Mouse (Mus musculus): Measurements from ENCODE around the gene BC005624. TPM values are rescaled to one million over a fixed set of nuclear protein-coding genes. Genes with fewer than 3 reads are reported as not detected.

BC005624 gene
- polyA plus RNA-seq (2012) = 17.9 and 30.6 TPM in 2 replicates

DNA sequence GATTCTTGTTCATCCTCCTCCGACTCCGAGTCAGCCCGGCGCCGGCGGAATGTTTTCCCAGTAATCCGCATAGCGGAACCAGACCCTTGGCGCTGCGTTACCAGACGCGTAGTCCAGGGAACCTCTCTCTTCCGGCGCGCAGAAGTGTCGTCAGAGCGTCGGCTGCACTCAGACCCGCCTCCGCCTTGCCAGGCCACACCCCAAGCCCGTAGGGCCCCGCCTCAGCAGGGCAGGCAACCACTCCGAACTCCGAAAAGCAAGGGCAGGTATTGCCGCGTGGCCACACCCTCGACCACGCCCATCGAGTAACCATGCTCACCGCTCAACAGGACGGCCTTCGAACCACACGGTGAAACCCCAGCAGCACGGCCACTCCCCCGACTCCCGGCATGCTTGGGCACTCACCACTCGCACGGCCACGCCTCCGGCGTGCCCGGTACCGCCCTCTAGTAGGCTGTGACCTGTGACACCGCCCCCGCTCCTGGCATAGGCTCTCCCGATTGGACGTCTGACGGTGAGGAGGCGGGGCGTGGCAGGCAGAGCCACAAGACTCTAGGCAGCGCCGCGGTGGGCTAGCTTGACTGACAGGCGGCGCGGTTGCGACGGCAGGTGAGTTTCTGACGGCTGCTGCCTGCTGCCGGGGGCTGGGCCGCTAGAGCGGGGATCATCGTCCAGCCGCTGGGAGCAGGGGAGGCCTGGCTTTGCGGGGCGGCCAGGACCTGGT is at the start of gene BC005624, which contains the start of gene Usp20:
Gene BC005624 (minus strand): TSS at position 412 of the 724 bp plus-strand sequence.
Gene Usp20 (plus strand): TSS at position 490 of the 724 bp plus-strand sequence.

DNA sequence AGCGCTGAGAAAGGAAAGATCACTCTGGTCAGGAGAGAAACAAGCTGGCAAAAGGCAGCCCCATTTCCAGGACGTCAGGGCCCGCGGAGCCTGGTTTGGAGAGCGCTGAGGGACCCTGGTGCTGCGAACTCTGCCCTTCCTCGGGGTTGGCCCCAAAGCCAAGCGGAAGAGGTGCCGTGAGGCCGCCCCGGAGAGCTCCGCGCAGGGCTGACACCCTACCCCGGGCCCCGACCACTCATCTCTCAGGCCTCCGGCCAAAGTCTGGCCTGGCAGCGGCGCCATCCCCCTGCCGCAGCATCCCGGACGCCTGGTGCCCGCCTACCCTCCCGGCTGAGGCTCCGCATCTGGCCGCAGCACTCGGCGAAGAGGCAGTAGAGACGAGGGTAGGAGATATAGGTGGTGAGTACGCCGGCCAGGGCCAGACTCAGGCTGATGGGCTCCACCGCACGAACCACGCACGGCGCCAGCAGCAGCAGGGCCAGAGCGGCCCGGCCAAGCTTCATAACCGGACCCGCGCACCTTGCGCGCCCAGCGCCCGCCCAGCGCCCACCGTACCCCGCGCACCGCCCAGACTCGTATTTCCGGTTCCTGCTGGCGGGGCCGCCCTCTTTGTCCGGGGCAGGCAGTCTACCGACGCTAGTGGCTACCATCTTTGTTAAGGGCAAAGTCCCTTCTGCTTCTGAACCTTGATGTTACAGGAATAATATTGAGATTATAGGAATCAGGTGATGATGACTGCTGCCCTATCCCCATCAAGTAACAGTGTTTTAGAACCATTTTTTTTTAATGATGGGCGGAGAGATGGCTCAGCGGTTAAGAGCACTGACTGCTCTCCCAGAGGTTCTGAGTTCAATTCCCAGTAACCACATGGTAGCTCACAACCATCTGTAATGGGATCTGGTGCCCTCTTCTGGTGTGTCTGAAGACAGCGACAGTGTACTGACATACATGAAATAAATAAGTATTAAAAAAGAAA is 14.4 kb downstream of the BC005624 start, which contains the start of gene Tor1a:
Gene Tor1a (minus strand): TSS at position 582 of the 976 bp plus-strand sequence.

DNA sequence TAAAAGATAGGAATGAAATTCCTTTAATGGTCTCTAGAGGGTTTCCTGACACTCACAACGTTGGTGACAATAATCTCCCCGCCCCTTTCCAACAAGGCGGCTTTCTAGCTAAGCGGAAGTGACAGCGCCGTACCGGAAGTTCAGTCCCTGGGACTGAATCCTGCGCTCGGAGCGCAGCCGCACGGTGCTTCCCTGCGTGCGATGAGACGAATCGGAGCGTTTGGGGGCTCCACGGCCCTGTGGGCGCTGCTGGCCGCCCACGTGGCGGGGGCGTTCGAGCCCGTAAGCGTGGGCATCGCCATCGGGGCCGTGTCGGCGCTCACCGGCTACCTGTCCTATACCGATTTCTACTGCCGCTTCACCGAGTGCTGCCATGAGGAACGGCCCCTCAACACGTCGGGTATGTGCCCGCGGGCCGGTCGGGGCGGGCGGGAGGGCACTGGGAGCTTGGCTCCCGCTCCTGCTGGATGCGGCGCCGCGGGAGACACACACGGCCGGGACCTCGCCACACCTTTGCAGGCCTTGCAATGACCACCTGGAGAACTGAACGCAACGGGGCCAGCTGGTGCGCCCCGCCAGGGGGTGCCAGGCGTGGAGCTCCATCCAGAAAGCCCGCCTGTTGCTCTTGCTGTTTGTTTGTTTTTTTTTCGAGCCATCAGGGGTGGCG is 29.0 kb downstream of the BC005624 start, which contains the start of gene Tor1b:
Gene Tor1b (plus strand): TSS at position 136 of the 667 bp plus-strand sequence.

DNA sequence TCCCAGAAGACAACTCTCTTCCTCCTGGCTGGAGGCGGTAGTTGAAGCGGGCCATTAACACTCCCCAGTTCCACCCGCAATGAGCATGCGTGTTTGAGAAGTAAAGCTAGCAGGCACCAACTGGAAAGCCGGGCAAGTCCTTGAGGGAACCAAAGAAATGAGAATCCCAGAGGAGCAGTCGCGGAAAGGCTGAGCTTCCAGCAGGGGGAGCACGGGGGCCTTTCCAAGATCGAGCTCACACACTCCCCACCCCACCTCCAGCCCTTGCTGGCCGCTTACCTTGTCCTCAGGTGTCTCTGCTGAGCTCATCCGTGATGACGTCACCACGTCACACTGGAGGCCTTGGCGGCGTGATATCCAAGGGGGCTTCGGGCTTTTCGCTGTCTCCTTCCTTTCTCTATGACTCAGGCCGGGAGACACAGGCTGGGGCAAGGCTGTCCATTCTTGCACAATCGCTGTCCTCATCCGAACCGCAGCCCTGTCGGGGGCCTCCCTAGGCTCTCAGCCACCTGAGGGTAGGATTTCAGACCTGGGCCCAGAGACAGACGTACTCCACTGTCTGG is 52.4 kb downstream of the BC005624 start, which contains the start of gene Ptges:
Gene Ptges (minus strand): TSS at position 381 of the 563 bp plus-strand sequence.

Other genes starting within 250 kb of the BC005624 start
- gene 1700001O22Rik, start 178.5 kb downstream of the BC005624 start, polyA plus RNA-seq (2012) = 0.63 and 1.6 TPM in 2 replicates
- gene Ntmt1, start 174.4 kb downstream of the BC005624 start, polyA plus RNA-seq (2012) = 42.2 and 43.2 TPM in 2 replicates
- gene Asb6, start 151.9 kb downstream of the BC005624 start, polyA plus RNA-seq (2012) = 56.8 and 68.9 TPM in 2 replicates
- gene Prrx2, start 147.2 kb downstream of the BC005624 start, polyA plus RNA-seq (2012) = 0.14 TPM in 1 of 2 replicates, not detected in the other
- 0.11 and 0.81 TPM in 2 replicates for gene Ptges, start 52.3 kb downstream of the BC005624 start, polyA plus RNA-seq (2012)
- 20.9 and 22.7 TPM in 2 replicates for gene Tor1b, start 29.2 kb downstream of the BC005624 start, polyA plus RNA-seq (2012)
- 122 and 199 TPM in 2 replicates for gene Tor1a, start 14.3 kb downstream of the BC005624 start, polyA plus RNA-seq (2012)
- 7.8 and 8.2 TPM in 2 replicates for gene Usp20, start 78 bp upstream of the BC005624 start, polyA plus RNA-seq (2012)
- gene Fnbp1, start 159.8 kb upstream of the BC005624 start, polyA plus RNA-seq (2012) = 71.8 and 112 TPM in 2 replicates
- 3.9 and 6.4 TPM in 2 replicates for gene Gpr107, start 170.1 kb upstream of the BC005624 start, polyA plus RNA-seq (2012)